Mouse (Mus musculus) embryonic facial prominence, embryonic 11.5 days (tissue): ENCODE results near the gene Dlg2. TPM values are rescaled to one million over a fixed set of nuclear protein-coding genes. Genes with fewer than 3 reads are reported as not detected.

ENCODE experiments used
- ATAC-seq: fragments of 200-750 bp; cut with Nextera tagmentation; replicated peaks from 2 replicates; pipeline ENCODE4 v1.8.0; 2017; ENCODE audit warnings: low read depth; ENCODE audit not compliant: insufficient number of reproducible peaks, low FRiP score, low TSS enrichment
- DNase-seq: peaks from one replicate; pipeline ENCODE4 v3.0.0-alpha.2; 2015; ENCODE audit warnings: low spot score
- H3K27ac ChIP-seq: fragments of 300-500 bp; sonication (generic); replicated peaks from 2 replicates; pipeline ENCODE4 v1.5.1; 2014; ENCODE audit warnings: mild to moderate bottlenecking, low read depth, low read length, control low read depth
- H3K27me3 ChIP-seq: fragments of 300-500 bp; sonication (generic); 2 replicates; pipeline ENCODE4 v1.6.1; 2014; ENCODE audit warnings: mild to moderate bottlenecking, low read length, moderate library complexity, mixed read lengths; ENCODE audit not compliant: control insufficient read depth, insufficient read depth
- H3K36me3 ChIP-seq: fragments of 300-500 bp; sonication (generic); replicated peaks from 2 replicates; pipeline ENCODE4 v1.6.1; 2014; ENCODE audit warnings: low read depth, mild to moderate bottlenecking, low read length, moderate library complexity, mixed read lengths; ENCODE audit not compliant: control insufficient read depth, insufficient read depth
- H3K4me1 ChIP-seq: fragments of 300-500 bp; sonication (generic); 2 replicates; pipeline ENCODE4 v1.6.1; 2014; ENCODE audit warnings: low read length, mixed read lengths; ENCODE audit not compliant: control insufficient read depth, insufficient read depth
- H3K4me2 ChIP-seq: fragments of 300-500 bp; sonication (generic); 2 replicates; pipeline ENCODE4 v1.6.1; 2014; ENCODE audit warnings: low read depth, mild to moderate bottlenecking, control low read depth, low read length, moderate library complexity
- H3K4me3 ChIP-seq: fragments of 300-500 bp; sonication (generic); 2 replicates; pipeline ENCODE4 v1.5.1; 2014; ENCODE audit warnings: low read depth, low read length, control low read depth
- H3K9ac ChIP-seq: fragments of 300-500 bp; sonication (generic); replicated peaks from 2 replicates; pipeline ENCODE4 v1.6.1; 2014; ENCODE audit warnings: mild to moderate bottlenecking, control low read depth, low read length
- H3K9me3 ChIP-seq: fragments of 300-500 bp; sonication (generic); replicated peaks from 2 replicates; pipeline ENCODE4 v1.6.1; 2016; ENCODE audit warnings: mild to moderate bottlenecking, low read length, inconsistent platforms, mixed read lengths; ENCODE audit not compliant: control insufficient read depth
- WGBS: fragments of 180-500 bp; shearing (Covaris S2); extraction: QIAGEN DNeasy Blood & Tissue Kit; methylation state at CpG from one replicate; pipeline ENCODE4 v1.1.7; 2014; 5-methylcytosine and 5-hydroxymethylcytosine counted together
- polyA plus RNA-seq: library from polyadenylated mRNA; unstranded; fragments of >200 nt; fragmentation: Nextera tagmentation; extraction: Ambion mirVana; gene quantifications from 2 replicates; pipeline ENCODE4 v1.2.1, GENCODE M21; 2014

Gene Dlg2
- polyA plus RNA-seq, 1 experiment from 2014 or later = 5.3 TPM

DNA sequence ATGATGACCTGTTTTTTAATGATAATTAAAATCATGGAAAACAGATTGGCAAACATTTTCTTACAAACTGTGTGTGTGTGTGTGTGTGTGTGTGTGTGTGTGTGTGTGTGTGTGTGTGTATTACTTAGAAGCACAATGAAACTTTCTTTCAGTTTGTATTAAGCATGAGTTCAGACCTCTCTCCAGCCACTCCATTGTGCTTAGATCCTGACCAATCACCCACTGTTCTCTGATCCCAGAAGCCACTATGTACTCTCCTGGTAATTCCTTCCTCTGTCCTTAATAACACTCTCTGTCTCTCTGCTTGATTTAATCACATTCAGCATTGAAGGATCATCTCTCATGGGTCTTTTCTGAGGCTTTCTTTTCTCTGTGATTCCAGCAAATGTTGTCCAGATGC lies 1211.5 kb downstream of the Dlg2 start:
- Histone ChIP-seq H3K4me3 (no peak overlapping the region), H3K9me3 (no peaks in the 10 kb centered on the region), H3K36me3 (no peaks in the 10 kb centered on the region), H3K9ac (no peak overlapping the region), H3K4me2 (no peak overlapping the region), H3K4me1 (no peaks in the 10 kb centered on the region), H3K27me3 (no peaks in the 10 kb centered on the region), H3K27ac (no peak overlapping the region)
- no peak for DNase-seq
- ATAC-seq = no peak

DNA sequence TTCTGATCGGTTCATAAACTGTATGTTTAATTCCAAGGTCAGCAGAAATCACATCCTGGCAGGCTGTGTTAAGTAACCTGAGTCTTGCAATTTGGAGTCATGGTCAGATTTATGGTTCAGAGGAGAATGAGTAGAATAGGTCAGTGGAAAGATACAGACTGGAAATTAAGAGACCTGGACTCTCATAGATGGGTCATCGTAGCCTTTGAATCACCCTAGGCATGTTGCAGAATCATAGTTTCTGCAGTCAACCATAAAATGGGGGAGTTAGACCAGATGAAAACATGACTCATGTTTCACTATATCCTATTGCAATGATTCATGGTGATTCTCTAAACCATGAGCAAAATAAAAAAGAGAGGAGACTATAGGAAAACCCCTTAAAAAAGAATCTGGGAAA lies 1213.4 kb downstream of the Dlg2 start:
- ATAC-seq = no peak
- Histone ChIP-seq H3K9ac (no peak overlapping the region), H3K4me1 (no peaks in the 10 kb centered on the region), H3K4me3 (no peak overlapping the region), H3K27ac (no peak overlapping the region), H3K27me3 (no peaks in the 10 kb centered on the region), H3K4me2 (no peak overlapping the region), H3K36me3 (no peaks in the 10 kb centered on the region), H3K9me3 (no peaks in the 10 kb centered on the region)
- 78% methylated on average over 2 of the region's 2 CpGs for WGBS
- DNase-seq = no peak

DNA sequence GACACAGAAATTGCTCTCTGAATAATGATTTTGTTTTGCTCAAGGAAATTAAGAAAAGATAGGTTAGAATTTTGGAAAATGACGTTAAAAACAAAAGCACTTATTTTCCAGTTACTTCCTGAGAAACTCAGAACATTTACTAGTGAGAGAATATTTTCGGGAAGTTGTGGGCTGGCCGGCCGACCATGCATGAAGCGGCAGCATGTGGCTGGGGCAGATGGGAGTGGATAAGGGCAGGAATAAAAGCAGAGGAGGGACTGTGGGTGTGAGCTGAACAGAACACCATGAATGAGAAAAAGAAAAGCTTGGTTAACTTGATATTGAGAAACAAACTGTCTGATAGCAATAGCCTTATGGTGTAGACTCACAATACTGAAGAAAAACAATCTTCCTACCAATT lies 1233.4 kb downstream of the Dlg2 start:
- WGBS = 78% methylated on average over 5 of the region's 5 CpGs
- ATAC-seq (no peak), DNase-seq (no peak)
- Histone ChIP-seq H3K4me2 (no peak overlapping the region), H3K4me1 (no peaks in the 10 kb centered on the region), H3K9me3 (no peaks in the 10 kb centered on the region), H3K9ac (no peak overlapping the region), H3K27ac (no peak overlapping the region), H3K4me3 (no peak overlapping the region), H3K36me3 (no peaks in the 10 kb centered on the region), H3K27me3 (no peaks in the 10 kb centered on the region)

DNA sequence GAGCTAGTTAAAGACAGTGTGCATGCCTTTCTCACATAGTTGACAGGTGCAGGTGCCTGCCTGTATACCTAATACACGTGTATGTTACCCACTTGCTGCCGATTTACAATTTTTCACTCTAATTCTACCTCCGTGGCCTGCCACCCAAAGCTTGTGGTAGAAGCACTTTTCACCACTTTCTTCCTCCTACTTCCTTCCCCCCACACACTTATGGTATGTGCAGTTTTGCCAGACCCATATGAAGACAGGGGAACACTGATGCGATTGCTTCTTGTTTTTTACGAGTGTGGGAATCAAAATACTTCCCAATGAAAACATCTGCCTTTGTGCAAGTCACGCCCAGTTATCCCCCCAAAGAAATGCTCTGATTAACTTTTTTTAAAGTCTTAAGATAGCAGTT lies 1234.7 kb downstream of the Dlg2 start:
- no peak for DNase-seq

DNA sequence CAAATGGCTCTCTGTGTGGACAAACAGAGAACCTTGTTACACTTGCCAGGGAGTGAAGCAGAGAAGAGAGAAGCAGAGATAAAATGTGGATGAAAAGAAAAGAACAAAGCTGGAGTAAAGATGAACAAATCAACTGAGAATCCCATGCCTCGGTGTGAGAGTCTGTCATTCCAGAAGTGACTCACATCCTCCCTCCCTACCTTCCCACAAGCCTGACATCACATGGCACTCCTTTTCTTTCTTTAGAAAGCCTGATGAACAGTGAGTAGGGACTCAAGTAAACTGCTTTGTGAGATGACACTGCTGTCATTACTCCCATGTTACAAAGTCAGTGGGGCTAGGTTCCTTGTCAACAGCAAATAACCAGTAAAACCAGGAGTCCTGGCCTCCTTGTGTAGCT lies 1239.3 kb downstream of the Dlg2 start:
- H3K9me3 ChIP-seq = no peaks in the 10 kb centered on the region
- H3K27ac ChIP-seq = no peak overlapping the region
- H3K4me1 ChIP-seq = no peaks in the 10 kb centered on the region
- ATAC-seq (no peak), DNase-seq (no peak)
- no peaks in the 10 kb centered on the region for H3K36me3 ChIP-seq
- H3K27me3 ChIP-seq = no peaks in the 10 kb centered on the region
- no peak overlapping the region for H3K4me2 ChIP-seq
- no peak overlapping the region for H3K4me3 ChIP-seq
- WGBS = 73% methylated on average over 1 of the region's 1 CpGs
- H3K9ac ChIP-seq = no peak overlapping the region

More for the DNA sequence above, 1234.7 kb downstream of the Dlg2 start:
- no peak overlapping the region for H3K27ac ChIP-seq
- no peak overlapping the region for H3K4me3 ChIP-seq
- no peak overlapping the region for H3K9ac ChIP-seq
- no peaks in the 10 kb centered on the region for H3K27me3 ChIP-seq
- no peaks in the 10 kb centered on the region for H3K9me3 ChIP-seq
- H3K4me2 ChIP-seq = no peak overlapping the region
- H3K4me1 ChIP-seq = no peaks in the 10 kb centered on the region
- H3K36me3 ChIP-seq = no peaks in the 10 kb centered on the region
- 84% methylated on average over 6 of the region's 6 CpGs for whole genome bisulfite sequencing
- no peak for ATAC-seq

DNA sequence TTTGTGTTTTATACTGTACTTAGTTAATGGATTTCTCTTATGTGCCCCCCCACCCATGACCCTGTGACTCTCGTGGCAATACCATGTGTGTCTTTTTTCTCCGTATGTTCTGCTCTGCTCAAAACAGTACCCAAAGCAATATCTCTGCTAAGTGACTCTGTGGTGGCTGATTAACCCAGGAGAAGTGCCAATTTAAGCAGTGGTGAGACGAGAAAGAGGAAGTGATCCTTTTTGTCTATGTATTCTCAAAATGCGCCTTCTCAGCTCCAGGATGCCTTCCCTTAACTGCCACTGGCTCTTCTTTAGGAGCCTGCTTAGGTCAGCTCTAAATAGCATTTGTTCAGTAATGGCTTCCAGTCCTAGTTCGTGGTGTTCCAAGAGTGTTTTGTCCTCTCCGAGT lies 1240.2 kb downstream of the Dlg2 start:
- no peaks in the 10 kb centered on the region for H3K27me3 ChIP-seq
- DNase-seq = no peak
- H3K4me2 ChIP-seq = no peak overlapping the region
- ATAC-seq = no peak
- H3K4me1 ChIP-seq = no peaks in the 10 kb centered on the region
- H3K36me3 ChIP-seq = no peaks in the 10 kb centered on the region
- no peak overlapping the region for H3K27ac ChIP-seq
- H3K4me3 ChIP-seq = no peak overlapping the region
- WGBS = 65% methylated on average over 6 of the region's 6 CpGs
- H3K9me3 ChIP-seq = no peaks in the 10 kb centered on the region
- H3K9ac ChIP-seq = no peak overlapping the region

DNA sequence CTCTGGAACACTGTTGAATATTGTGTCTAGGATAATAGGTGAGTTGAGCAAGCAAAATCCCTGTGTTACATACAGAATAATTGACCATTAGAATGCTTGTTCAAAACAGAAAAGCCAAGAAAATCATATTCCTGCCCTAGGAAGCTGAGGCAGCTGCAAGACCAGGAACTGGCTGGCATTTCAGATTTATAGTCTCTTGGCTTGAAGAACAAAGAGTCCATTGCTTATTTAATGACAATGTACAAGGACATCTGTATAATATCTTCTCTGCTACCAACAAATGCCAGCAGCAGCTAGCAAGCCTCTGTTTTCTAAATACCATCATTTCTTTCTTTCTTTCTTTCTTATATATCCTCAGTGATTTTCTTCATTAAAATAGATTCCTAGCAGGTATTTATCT lies 1243.8 kb downstream of the Dlg2 start:
- no peaks in the 10 kb centered on the region for H3K36me3 ChIP-seq
- H3K4me2 ChIP-seq = no peak overlapping the region
- H3K4me1 ChIP-seq = no peaks in the 10 kb centered on the region
- no peak for ATAC-seq
- H3K27ac ChIP-seq = no peak overlapping the region
- H3K9me3 ChIP-seq = no peaks in the 10 kb centered on the region
- no peak overlapping the region for H3K9ac ChIP-seq
- no peaks in the 10 kb centered on the region for H3K27me3 ChIP-seq
- no peak overlapping the region for H3K4me3 ChIP-seq
- DNase-seq = no peak

DNA sequence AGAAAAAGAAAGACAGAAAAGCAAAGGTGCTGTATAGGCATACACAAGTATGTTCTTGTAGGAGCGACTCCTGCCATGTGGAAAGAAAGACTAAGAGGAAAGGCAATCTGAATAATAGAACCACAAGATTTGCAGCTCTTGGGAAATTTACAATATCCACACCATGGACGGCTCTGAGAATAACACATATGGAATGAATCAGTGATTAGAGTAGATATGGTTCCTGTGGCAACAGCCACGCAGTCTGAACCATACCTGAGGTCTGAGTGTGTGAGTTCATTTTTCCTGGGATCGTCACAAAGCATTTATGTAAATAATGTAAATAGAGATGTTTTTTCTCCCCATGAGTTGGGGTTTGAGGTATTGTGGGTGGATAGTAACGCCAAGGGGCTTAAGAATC lies 1247.9 kb downstream of the Dlg2 start:
- Histone ChIP-seq H3K4me2 (no peak overlapping the region), H3K9me3 (no peaks in the 10 kb centered on the region), H3K9ac (no peak overlapping the region), H3K27me3 (no peaks in the 10 kb centered on the region), H3K27ac (no peak overlapping the region), H3K4me1 (no peaks in the 10 kb centered on the region), H3K36me3 (no peaks in the 10 kb centered on the region), H3K4me3 (no peak overlapping the region)
- DNase-seq (peak; percentile 27), ATAC-seq (peak; percentile 56; the same call in 1 of the 2 replicates)
- WGBS = 57% methylated on average over 5 of the region's 5 CpGs

DNA sequence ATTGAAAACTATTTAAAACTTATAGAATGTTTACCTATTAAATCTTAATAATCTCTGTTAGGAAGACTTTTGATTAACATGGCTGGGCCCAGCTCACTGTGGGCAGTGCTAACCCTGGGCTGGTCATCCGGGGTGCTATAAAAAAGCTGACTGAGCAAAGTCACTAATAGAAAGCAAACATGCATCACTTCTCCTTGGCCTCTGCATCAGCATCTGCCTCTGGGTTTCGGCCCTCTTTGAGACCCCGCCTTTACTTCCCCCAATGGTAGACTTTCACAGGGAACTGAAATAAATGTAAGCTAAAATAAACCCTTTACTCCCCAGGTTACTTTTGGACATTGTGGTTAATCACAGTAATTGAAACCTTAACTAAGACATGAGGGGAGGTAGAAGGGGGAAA lies 1264.3 kb downstream of the Dlg2 start:
- WGBS = 84% methylated on average over 3 of the region's 3 CpGs
- ATAC-seq = no peak
- DNase-seq = no peak
- Histone ChIP-seq H3K4me1 (no peaks in the 10 kb centered on the region), H3K27me3 (no peaks in the 10 kb centered on the region), H3K4me3 (no peak overlapping the region), H3K27ac (no peak overlapping the region), H3K9me3 (no peaks in the 10 kb centered on the region), H3K9ac (no peak overlapping the region), H3K36me3 (no peaks in the 10 kb centered on the region), H3K4me2 (no peak overlapping the region)
